Comparison of ENCODE assay signal across 12 mouse cellular contexts in genomic region chr10:23780539-23781275, GRCm38 (mm10). TPM values are rescaled to one million over a fixed set of nuclear protein-coding genes. Genes with fewer than 3 reads are reported as not detected.
DNase-seq lines count a peak whose midpoint lies in the region; ATAC-seq and TF ChIP-seq lines count a peak whose summit lies in the region.
"Had no signal": no experiment of that assay in that cellular context is flagged by ENCODE, and none has a peak within 500 bp of the region (broad histone marks: within the 10 kb centered on the region; RNA-seq: fewer than 3 reads in every experiment).

No protein-coding gene starts in this region.

- 0 out of 2 replicates have a peak, but pooled peaks have one; percentile 11 for TF ChIP-seq POLR2A in embryonic fibroblast, embryonic 13.5 days (IDR thresholded peaks at IDR 0.05; ENCODE audit: low read depth, low read length)

- no peak overlapping the region for H3K4me3 ChIP-seq in heart, embryonic 16.5 days (ENCODE audit: low read length)
- H3K4me3 ChIP-seq in heart, embryonic 11.5 days (ENCODE audit: low read depth, low read length) = no peak overlapping the region
- H3K4me3 ChIP-seq in ES-E14 (ENCODE audit: insufficient read depth in 1 of 2, low read depth in 1 of 2, low read length in 2 of 2, poor library complexity in 1 of 2, severe bottlenecking in 1 of 2) = no peak overlapping the region
- H3K4me3 ChIP-seq in embryonic fibroblast, embryonic 13.5 days (ENCODE audit: insufficient read depth, low read length) = no peak overlapping the region
- H3K4me3 ChIP-seq in liver, embryonic 15.5 days (replicated peaks) = no peak overlapping the region
- H3K4me3 ChIP-seq: heart, adult 2 months had no signal

- no peaks in the 10 kb centered on the region for H3K27me3 ChIP-seq in heart, embryonic 16.5 days (ENCODE audit: control insufficient read depth, insufficient read depth, low read length)
- H3K27me3 ChIP-seq in heart, embryonic 11.5 days (ENCODE audit: control insufficient read depth, insufficient read depth, low read length) = no peaks in the 10 kb centered on the region
- no peaks in the 10 kb centered on the region for H3K27me3 ChIP-seq in liver, embryonic 15.5 days

- H3K27ac ChIP-seq in heart, embryonic 16.5 days (ENCODE audit: low read length) = no peak overlapping the region
- H3K27ac ChIP-seq in heart, embryonic 11.5 days (ENCODE audit: low read depth, low read length) = no peak overlapping the region
- H3K27ac ChIP-seq in ES-E14 (ENCODE audit: insufficient read depth, low read depth, low read length, poor library complexity, severe bottlenecking) = no peak overlapping the region
- H3K27ac ChIP-seq in embryonic fibroblast, embryonic 13.5 days (ENCODE audit: insufficient read depth, low read length) = no peak overlapping the region
- H3K27ac ChIP-seq in liver, embryonic 15.5 days (replicated peaks) = no peak overlapping the region
- H3K27ac ChIP-seq: heart, adult 2 months; macrophage had no signal

- H3K9me3 ChIP-seq in heart, embryonic 16.5 days (replicated peaks; ENCODE audit: control insufficient read depth, low read length) = no peaks in the 10 kb centered on the region
- H3K9me3 ChIP-seq in heart, embryonic 11.5 days (replicated peaks; ENCODE audit: control insufficient read depth, low read length) = no peaks in the 10 kb centered on the region
- H3K9me3 ChIP-seq in ES-E14 (ENCODE audit: control insufficient read depth, insufficient read depth, low read depth, low read length) = no peaks in the 10 kb centered on the region
- no peaks in the 10 kb centered on the region for H3K9me3 ChIP-seq in liver, embryonic 15.5 days (replicated peaks)

- no peak for TF ChIP-seq CTCF in embryonic fibroblast, embryonic 13.5 days (IDR thresholded peaks at IDR 0.05; ENCODE audit: borderline replicate concordance, insufficient read depth, low read length)

- peak; percentile 30; the same call in 1 of the 2 replicates for ATAC-seq in heart, embryonic 16.5 days (replicated peaks; ENCODE audit: extremely low read depth, insufficient read depth, low FRiP score)
- ATAC-seq in heart, embryonic 11.5 days (replicated peaks; ENCODE audit: insufficient number of reproducible peaks, low FRiP score, low TSS enrichment) = no peak
- ATAC-seq in liver, embryonic 15.5 days (ENCODE audit: insufficient read depth) = peak; percentile 66

- no peak overlapping the region for H3K4me2 ChIP-seq in heart, embryonic 16.5 days (ENCODE audit: low read depth, low read length)
- H3K4me2 ChIP-seq in heart, embryonic 11.5 days = no peak overlapping the region
- 0 out of 2 replicates have a peak overlapping the region, but pooled peaks have one; percentile 2 for H3K4me2 ChIP-seq in liver, embryonic 15.5 days

- no peak overlapping the region for H3K9ac ChIP-seq in heart, embryonic 16.5 days (ENCODE audit: low read length)
- no peak overlapping the region for H3K9ac ChIP-seq in heart, embryonic 11.5 days (ENCODE audit: low read depth, low read length)
- no peak overlapping the region for H3K9ac ChIP-seq in ES-E14 (ENCODE audit: insufficient read depth, low read depth, low read length, poor library complexity, severe bottlenecking)
- no peak overlapping the region for H3K9ac ChIP-seq in liver, embryonic 15.5 days

- H3K36me3 ChIP-seq in heart, embryonic 16.5 days (ENCODE audit: control insufficient read depth, insufficient read depth) = peaks cover 20% of the 10 kb centered on the region
- H3K36me3 ChIP-seq in heart, embryonic 11.5 days (ENCODE audit: control insufficient read depth, insufficient read depth, low read length) = peaks cover 10% of the 10 kb centered on the region; the same call in 1 of the 2 replicates
- H3K36me3 ChIP-seq in ES-E14 (ENCODE audit: control insufficient read depth, insufficient read depth, low read length, poor library complexity, severe bottlenecking) = peaks cover 16% of the 10 kb centered on the region
- H3K36me3 ChIP-seq in liver, embryonic 15.5 days (replicated peaks) = peaks cover 29% of the 10 kb centered on the region

- in situ Hi-C loops in ES-E14 (cut with MboI; ENCODE audit: low sequenced_read_pairs in 2 of 2, unreplicated experiment in 2 of 2) = loop anchor here in 1 of 2 experiments (25.0 kb wide), 1 partner anchor 832 kb away; no protein-coding TSS in a partner anchor

- 83% methylated on average over 6 of the region's 6 CpGs for WGBS in heart, embryonic 16.5 days
- WGBS in heart, embryonic 11.5 days (ENCODE audit: insufficient replicate concordance) = 81% methylated on average over 6 of the region's 6 CpGs
- 60% methylated on average over 6 of the region's 6 CpGs for WGBS in liver, embryonic 15.5 days (ENCODE audit: insufficient replicate concordance)

- DNase-seq in ES-E14 (ENCODE audit: low read depth, low spot score) = peak; percentile 69
- no peak for DNase-seq in thymus, postnatal 14 days
- no peak for DNase-seq in T-cell, adult 2 months (ENCODE audit: low spot score)
- DNase-seq in layer of hippocampus, adult 11-12 months (ENCODE audit: low spot score) = no peak
- DNase-seq: heart, adult 2 months; layer of hippocampus, adult 9-11 months; thymus, postnatal 4 days had no signal

- H3K4me1 ChIP-seq in heart, embryonic 16.5 days (ENCODE audit: control insufficient read depth, insufficient read depth, low read length) = peaks cover 7% of the 10 kb centered on the region
- 0 out of 2 replicates have a peak, but pooled peaks cover 1% of the 10 kb centered on the region for H3K4me1 ChIP-seq in heart, embryonic 11.5 days (ENCODE audit: control insufficient read depth, insufficient read depth, low read length)
- H3K4me1 ChIP-seq in ES-E14 (ENCODE audit: control insufficient read depth in 2 of 2, insufficient read depth in 2 of 2, low read length in 2 of 2, poor library complexity in 1 of 2) = peaks cover 0 to 1% of the 10 kb centered on the region in 2 experiments; a peak in 1 of 4 replicates
- peaks cover 2% of the 10 kb centered on the region for H3K4me1 ChIP-seq in embryonic fibroblast, embryonic 13.5 days (ENCODE audit: control insufficient read depth, insufficient read depth, low read length)
- H3K4me1 ChIP-seq in liver, embryonic 15.5 days (replicated peaks) = peaks cover 51% of the 10 kb centered on the region

TF ChIP-seq in ES-E14, 5 proteins besides CTCF, POLR2A, EP300 and RAD21:
- no peak for TF ChIP-seq ZC3H11A (IDR thresholded peaks at IDR 0.05; ENCODE audit: borderline replicate concordance, low read depth, low read length)
- no peak for TF ChIP-seq MAFK (IDR thresholded peaks at IDR 0.05; ENCODE audit: insufficient read depth, low read depth, low read length)
- no peak for TF ChIP-seq HCFC1 (IDR thresholded peaks at IDR 0.05; ENCODE audit: borderline replicate concordance, insufficient read depth, low read length)
- TF ChIP-seq CHD2 (IDR thresholded peaks at IDR 0.05; ENCODE audit: low read depth, low read length) = peak; percentile 47; the same call in 1 of the 2 replicates
- no peak for TF ChIP-seq ZNF384 (IDR thresholded peaks at IDR 0.05; ENCODE audit: low read depth, low read length)
TF ChIP-seq in ES-E14: peak in this region for 1.

RNA-seq across cellular contexts. Expression of gene Rps12, which starts 6.4 kb away (rescaled TPM):
- 80.6 and 89.4 TPM in 2 replicates for polyA plus RNA-seq in heart, embryonic 16.5 days (2015; fragmentation: Nextera tagmentation; extraction: Ambion mirVana)
- 114 TPM in 2 replicates for polyA plus RNA-seq in heart, embryonic 11.5 days (2014; fragmentation: Nextera tagmentation; extraction: Ambion mirVana)
- total RNA-seq in ES-E14 (2012; rRNA removed) = 3,853 and 4,411 TPM in 2 replicates
- 255 and 381 TPM in 2 replicates for polyA plus RNA-seq in embryonic fibroblast, embryonic 13.5 days (2011; ENCODE audit: insufficient read length, low read depth, missing spikeins)
- polyA plus RNA-seq in liver, embryonic 15.5 days (2015; fragmentation: Nextera tagmentation; extraction: Ambion mirVana) = 118 and 126 TPM in 2 replicates

RNA-seq across cellular contexts. Expression of gene Slc18b1, which starts 16.1 kb away (rescaled TPM):
- 8.3 and 9.1 TPM in 2 replicates for polyA plus RNA-seq in heart, embryonic 16.5 days (2015; fragmentation: Nextera tagmentation; extraction: Ambion mirVana)
- 8.1 and 9.3 TPM in 2 replicates for polyA plus RNA-seq in heart, embryonic 11.5 days (2014; fragmentation: Nextera tagmentation; extraction: Ambion mirVana)
- total RNA-seq in ES-E14 (2012; rRNA removed) = 4.1 and 5.9 TPM in 2 replicates
- 19.9 and 28.8 TPM in 2 replicates for polyA plus RNA-seq in embryonic fibroblast, embryonic 13.5 days (2011; ENCODE audit: insufficient read length, low read depth, missing spikeins)
- 1.4 and 1.7 TPM in 2 replicates for polyA plus RNA-seq in liver, embryonic 15.5 days (2015; fragmentation: Nextera tagmentation; extraction: Ambion mirVana)
